Mouse (Mus musculus) kidney, postnatal 10 days (tissue): ENCODE data around the gene Galnt13.
"Not testable (repeated sequence)": the region's sequence is repeated elsewhere in the genome, so short reads cannot be mapped to it uniquely, and the experiment has no call there.

Source experiments
- DNase-seq: peaks from one replicate; pipeline ENCODE4 v3.0.0; 2021; ENCODE audit warnings: mixed read lengths

Galnt13 gene

DNA sequence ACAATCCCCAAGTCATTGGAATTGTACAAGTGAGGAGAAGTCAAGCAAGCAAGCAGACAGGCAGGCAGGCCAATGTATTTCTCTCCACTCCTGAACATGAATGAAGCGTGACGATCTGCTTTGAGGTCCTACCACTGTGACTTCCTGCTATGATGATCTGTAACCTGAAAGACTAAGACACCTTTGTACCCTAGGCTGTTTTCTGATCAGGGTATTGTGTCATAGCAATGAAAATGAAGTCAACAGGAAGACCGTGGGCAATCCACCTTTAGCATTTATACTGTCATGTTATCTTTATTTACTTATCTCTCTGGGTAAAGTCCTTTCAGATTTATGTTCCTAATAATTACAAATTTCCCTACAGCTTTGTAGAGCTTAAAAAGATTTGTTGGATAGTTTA lies 500.3 kb downstream of the Galnt13 start:
- DNase-seq: no peak

DNA sequence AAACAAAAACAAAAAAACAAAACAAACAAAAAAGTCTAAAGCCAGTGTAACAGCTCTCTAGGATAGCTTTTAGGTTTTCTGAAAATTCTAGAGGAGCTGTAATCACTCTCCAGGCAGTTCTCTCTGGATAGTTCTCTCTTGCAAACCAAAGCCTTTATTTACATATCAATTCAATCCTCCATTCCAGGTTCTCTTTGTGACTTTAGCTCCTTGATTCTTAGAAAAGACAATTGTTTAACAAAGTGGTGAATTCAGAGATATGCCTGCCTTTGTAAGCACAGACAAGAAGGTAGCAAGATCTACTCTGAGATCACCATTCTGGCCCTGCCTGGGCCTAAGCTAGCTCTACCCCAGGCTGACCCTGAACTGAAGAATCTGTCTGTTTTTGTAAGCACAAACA lies 501.2 kb downstream of the Galnt13 start:
- DNase-seq: no peak

GRCm38 (mm10) chr2:54938075-54938474 lies 502.0 kb downstream of the Galnt13 start:
- no peak for DNase-seq

GRCm38 (mm10) chr2:54943386-54943785 lies 507.3 kb downstream of the Galnt13 start:
- DNase-seq: no peak

- no peak for DNase-seq
Observed at GRCm38 (mm10) chr2:54983839-54984238, 547.7 kb downstream of the Galnt13 start.

DNA sequence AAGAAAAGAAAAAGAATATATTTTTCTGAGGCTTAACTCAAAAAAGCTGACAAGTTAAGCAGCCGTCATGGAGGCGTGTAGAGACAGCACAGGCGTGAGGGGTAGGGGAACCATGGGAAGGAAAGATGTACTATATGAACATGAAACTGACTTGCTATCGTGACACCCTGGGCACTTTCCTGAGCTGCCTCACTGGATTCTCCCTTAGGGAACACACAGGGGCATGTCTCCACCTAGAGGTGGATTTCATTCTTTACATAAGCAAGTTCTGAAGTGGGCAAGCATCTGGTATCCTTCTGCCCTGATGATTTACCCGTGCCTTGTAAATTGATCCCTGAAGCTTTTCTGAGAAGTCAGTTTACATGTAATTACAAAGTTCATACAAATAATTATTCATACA lies 586.4 kb downstream of the Galnt13 start:
- not testable (repeated sequence) for DNase-seq

GRCm38 (mm10) chr2:55034610-55035009 lies 598.5 kb downstream of the Galnt13 start:
- no peak for DNase-seq

GRCm38 (mm10) chr2:55065469-55066315 lies 629.6 kb downstream of the Galnt13 start:
- DNase-seq: no peak

DNA sequence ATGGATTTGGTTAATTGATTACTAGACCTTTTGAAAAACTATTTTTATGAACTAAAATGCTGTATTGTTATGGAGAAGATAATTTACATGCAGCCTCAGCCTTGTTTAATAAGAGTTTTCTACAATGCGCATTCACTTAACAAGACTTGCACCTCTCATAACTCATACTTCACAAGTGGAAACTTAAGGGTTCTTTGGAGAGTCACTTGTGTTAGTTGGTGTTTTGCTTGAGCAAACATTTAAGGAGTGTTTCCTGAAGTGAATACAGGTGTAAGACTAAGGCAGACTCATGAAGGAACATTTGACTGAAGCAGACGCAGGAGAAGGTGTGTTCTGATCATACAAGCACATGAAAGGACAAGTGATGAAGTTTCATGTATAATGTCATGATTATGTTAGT lies 649.5 kb downstream of the Galnt13 start:
- DNase-seq: no peak

DNA sequence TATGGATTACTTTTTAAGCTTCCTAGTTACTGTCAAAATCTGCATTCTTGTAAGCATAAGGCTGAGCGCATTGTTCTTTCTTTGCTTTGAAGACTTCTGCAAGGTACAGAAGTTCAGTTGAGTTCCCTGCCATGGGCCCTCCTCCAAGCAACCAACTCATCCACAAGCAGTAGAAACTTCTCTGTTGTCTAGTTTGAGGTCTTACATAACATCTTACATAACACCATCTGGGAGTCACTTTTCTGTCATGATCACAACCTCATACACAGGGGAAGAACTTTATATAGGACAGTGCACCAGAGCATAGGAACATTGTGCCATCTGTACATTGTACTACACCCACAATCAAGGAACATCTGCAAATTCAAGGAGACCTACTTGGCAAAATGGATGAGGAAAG lies 651.9 kb downstream of the Galnt13 start:
- no peak for DNase-seq

DNA sequence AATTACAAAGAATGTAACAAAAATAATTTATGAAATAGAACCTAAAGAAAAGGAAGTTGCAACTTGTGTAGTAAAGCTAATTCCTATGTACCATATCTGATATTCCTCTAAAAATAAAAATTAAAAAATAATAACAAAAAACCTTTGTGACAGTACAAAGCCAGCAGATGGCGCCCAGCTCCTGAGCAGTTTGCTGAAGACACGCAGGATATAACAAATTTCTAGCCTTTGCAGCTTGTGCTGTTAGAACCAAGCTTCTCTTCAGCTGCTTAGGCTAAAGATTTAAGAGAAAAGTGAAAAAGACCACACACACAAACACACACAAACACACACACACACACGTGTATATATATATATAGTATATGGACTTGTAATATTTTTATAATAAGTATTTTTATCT lies 654.2 kb downstream of the Galnt13 start:
- peak; percentile 46 for DNase-seq

- DNase-seq: no peak
Observed at GRCm38 (mm10) chr2:55091495-55091894, 655.4 kb downstream of the Galnt13 start.

DNA sequence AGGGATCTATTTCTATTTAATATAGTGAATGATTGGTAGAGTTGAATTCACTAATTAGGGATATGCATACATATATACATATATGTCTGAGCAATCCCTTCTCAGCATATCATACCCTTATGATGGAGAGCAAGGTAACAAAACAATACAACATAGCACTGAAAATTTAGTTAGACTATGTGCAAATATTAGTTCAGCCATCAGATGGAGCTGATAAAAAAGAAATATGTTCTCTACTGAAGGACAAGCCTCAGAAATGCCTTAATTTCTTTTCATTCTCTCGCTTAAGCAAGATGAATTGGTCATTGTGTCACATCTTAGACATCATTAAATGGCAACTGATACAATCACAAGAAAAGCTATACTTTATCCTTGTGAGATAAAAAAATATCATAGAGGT lies 663.0 kb downstream of the Galnt13 start:
- DNase-seq: no peak

GRCm38 (mm10) chr2:55101279-55101678 lies 665.2 kb downstream of the Galnt13 start:
- peak; percentile 21 for DNase-seq

- DNase-seq: no peak
Observed at GRCm38 (mm10) chr2:55103521-55103920, 667.4 kb downstream of the Galnt13 start.

DNA sequence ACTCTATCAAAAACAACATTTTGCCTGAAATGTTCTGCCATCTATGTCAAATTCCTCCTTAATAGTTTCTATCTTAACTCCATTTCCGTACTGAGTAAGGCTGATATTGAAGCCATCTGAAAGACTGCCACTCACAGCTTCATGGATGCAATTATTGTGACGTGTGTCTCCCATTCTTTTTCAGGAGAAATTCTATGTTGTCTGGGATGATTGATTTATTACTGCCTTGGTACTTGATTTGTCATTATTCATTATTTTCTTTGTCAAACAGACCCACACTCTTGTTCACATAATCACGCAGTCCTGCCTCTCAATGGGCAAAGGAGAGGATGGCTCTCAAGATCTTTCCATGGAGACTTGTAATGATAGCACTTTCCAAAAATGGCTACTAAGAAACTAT lies 671.7 kb downstream of the Galnt13 start:
- no peak for DNase-seq

- no peak for DNase-seq
Observed at GRCm38 (mm10) chr2:55153089-55153488, 717.0 kb downstream of the Galnt13 start.

DNA sequence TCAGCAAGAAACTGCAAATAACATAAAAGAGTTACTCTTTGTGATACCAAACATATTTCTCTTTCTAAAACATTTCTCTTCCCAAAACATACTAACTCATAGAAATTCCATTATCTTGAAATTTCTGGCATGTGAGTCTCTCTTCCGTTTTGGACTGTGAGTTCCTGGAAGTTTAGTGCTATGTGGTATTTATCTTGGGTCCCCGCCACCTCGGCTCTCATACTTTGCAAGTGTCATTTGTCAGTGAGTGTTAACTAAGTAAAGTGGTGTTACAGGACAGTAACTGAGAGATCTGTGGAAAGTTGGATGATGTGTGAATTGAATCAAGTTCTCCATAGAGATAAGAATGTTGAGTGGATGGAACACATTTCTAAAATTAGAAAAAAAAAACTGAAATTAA lies 728.7 kb downstream of the Galnt13 start:
- DNase-seq: peak; percentile 61
